Mouse (Mus musculus) cerebellum, adult 11 months (tissue): ENCODE measurements at regions not wholly inside any gene's neighbourhood (a gene's known extent, or its start where the extent isn't known, plus 50 kb on each side); places are given as distances from the start of the nearest gene placed in this dataset.
"Not testable (repeated sequence)": the region's sequence is repeated elsewhere in the genome, so short reads cannot be mapped to it uniquely, and the experiment has no call there.

Experiments used
- DNase-seq: peaks from one replicate; pipeline ENCODE4 v3.0.0; 2022

DNA sequence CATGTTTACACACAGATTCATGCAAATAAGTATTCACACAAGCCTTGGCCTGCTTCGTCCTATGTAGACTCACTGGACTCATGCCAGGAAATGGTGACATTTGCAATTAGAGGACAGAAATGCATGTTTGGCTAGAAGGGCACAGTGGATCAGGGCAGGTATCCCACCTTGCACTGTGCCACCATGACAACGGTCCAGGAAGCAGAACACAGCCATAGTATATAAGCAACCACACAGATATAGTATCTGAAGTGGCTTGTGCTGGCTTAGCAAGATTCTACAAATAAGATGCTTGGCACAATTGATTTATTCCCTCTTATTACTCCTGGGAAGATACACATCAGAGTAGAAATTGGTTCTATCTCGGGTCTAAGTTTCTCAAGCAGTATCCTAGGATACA lies 218.0 kb downstream of the Unc5cl start:
- no peak for DNase-seq

DNA sequence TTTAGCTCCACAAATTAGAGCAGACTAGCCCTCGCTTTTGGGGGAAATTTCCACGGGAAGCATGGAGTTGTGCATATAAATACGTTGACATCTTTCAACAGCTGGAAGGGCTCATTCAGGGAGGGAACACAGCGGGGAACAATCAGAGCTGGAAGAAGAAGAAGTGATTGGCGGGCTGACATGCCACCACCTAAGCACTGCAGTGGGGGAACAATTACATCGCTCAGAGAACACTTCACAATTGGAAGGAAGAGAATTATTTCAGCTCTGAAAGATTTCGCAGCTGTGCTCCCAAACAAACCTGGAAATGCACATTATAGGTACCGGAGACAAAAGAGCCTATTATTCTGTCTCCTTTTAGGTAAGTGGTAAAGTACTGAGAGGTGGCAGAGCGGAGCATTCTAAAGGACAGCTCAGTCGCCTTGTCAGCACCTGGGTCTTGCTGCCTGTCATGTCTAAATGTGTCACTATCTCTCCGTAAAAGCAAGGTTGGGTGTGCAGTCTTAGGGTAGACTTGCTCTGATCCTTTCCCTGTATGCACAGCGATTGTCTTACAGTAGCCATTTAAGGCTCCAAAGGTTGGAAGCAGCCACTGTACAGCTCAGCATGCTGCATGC lies 223.6 kb downstream of the Unc5cl start:
- no peak for DNase-seq

DNA sequence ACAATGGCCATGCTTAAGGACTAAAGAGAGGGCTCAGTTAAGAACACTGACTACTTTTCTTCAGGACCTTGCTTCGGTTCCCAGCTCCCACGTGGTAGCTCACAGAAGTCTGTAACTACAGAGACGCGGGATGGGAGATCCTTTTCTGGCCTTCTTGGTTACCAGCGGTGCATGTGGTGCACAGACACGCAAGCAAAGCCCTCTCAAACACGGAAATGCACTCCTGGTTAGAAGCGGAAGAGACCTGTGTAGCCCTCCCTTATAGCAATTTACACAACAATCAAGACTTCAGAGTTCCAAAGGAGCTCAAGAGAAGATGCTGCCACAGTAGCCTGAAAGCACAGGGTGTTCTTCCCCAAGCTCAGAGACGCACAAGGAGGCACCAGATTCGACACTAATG lies 225.6 kb downstream of the Unc5cl start:
- no peak for DNase-seq

DNA sequence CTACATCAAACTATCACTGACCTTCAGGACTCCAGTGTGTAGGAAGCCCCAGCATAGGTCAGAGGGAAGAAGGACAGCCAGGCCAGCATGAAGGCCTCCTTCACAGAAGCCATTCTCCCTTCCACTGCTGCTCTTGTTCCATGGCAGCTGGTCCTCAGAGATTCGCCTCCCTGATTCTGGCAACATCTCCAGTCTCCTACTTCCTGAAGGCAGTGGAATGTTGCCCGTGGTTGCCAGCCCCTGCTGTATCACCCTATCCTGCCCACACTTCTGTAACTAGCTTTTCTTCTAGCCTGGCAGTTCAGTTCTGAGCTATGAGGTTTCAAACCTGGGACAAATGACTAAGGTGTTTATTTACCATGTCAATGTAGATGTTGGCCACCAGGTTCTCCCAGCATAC lies 234.2 kb downstream of the Unc5cl start:
- no peak for DNase-seq

DNA sequence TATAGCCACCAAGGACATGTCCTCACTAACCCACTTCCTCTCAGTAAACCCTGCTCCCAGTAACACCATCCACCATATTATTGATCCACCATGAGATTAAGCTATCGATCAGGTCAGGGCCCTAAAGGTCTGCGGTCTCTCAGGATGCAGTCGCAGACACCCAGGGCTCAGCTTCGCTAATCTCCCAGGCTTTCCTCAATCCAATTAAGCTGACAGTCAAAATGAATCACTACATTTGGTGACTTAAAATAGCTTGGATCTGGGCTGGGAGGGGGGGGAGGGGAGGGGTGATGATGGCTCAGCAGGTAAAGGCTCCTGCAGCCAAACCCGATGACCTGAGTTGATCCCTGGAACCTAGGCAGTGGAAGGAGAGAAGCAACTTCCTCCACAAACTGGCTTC lies 233.7 kb upstream of the Lrfn2 start:
- no peak for DNase-seq

DNA sequence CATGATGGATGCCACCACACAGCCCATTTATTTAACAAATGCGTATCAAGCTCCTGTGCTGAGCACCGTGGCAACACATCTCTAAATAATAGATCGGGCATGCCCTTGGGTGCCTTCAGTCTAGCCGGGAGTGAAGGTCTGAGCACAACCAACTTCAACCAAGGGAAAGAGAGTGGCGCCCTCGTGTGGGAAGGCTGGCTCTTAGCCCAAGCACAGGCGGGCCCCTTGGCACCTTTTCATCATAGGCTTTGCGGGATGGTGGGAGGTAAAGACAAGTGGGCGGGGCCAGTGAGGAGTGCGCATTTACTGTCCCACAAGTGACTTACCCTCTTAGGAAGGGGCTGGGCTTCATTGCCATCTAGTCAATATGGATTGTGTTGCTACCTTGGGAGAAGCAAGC lies 231.6 kb upstream of the Lrfn2 start:
- DNase-seq: no peak

DNA sequence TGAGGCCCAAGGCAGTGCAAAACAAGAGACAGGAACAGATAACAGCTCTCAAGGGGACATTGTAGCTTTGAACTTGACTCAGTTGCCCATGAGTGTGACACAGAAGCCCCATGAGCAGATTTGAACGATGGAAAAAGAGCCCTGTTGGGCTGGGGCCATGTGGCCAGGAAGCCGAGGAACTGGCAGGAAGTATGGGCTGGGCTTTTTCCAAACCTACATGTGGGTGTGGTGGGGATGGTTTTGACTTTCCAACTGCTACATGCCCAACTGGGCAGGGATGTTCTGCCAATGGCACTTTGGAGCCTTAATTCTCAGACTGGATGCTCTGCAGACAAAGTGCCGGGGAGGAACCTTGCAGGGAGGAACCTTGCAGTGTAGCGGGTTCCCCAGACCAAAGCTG lies 211.7 kb upstream of the Lrfn2 start:
- no peak for DNase-seq

DNA sequence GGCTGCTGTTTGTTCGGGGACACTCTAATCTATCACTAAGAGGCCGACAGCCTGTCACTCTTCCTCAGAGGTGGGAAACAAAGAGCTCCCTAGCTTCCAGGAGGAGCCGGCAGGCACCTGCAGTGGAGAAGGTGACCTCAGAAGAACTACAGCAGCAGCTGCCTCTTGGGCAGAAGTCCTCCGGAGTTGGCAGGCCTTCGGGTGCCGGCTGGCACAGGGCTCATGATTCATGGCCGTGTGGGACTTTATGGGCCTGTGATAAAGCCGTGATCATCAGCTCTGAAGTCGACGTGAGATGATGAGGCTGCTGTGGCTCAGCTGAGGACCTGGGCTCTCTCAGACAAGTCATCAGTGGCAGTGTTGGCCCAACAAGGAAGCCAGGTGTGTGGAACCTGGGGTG lies 208.9 kb upstream of the Lrfn2 start:
- DNase-seq: no peak

DNA sequence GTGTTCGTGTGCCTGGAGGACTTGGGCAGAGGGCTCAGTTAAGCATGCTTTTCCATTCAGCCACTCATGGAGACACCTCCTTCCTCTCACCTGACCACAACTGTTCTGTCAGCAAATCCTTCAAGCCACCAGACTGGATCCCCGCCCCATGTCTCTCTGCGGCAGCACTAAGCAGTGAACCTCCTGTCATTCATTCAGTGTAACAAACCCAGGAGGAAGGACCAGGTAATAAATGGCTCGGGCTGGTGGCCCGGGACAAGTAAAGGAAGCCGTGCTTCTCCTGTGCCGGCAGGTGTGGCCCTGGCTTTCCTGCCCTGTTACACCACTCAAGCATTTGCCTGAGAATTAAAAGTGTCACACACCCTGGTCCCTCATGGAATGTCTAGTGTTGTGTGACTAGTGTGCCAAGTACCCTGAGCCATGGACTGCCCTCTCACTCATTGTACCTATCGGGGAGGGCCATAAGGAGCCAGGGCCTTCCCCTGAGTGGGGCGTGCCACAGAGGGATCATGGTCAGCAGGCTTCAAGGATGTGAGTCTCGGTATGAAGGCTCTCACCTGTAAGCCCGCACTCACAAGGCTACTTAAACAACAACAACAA lies 207.6 kb upstream of the Lrfn2 start:
- no peak for DNase-seq

DNA sequence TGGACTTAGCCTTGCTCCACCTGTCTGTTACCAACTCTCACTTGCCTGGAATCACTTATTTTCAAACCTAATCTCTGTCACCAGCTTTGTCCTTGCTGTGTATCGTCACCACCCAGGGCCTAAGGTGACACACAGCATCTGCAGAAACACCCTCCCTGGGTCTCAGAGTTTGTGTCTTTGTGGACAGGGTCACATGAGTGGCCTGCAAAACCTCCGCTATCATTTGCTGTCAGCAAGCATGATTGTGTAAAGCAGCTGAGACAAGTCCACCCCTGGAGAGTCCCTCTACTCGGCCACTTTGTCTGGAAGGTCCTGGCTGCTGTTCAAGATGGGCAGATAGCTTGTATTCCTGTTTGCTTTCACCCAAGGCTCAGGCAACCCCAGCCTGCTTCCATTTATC lies 205.7 kb upstream of the Lrfn2 start:
- DNase-seq: no peak

DNA sequence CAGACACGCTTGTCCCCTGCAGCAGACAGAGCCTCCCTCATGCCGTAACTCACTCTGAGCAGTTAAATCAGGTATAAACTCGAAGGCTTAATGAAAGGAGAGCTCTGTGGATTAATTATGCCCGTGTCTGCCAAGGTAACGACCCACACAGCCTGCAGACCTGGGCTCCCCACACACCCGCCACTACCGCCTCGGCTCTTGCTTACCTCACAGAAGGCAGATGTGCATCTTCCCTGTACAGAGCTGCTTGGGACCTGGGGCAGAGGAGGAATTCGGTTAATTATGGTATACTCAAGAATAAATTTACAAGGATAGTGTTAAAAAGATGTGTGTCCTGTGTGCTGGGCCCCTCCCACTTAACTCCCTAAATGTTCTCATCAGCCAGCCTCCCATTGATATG lies 198.4 kb upstream of the Lrfn2 start:
- no peak for DNase-seq

DNA sequence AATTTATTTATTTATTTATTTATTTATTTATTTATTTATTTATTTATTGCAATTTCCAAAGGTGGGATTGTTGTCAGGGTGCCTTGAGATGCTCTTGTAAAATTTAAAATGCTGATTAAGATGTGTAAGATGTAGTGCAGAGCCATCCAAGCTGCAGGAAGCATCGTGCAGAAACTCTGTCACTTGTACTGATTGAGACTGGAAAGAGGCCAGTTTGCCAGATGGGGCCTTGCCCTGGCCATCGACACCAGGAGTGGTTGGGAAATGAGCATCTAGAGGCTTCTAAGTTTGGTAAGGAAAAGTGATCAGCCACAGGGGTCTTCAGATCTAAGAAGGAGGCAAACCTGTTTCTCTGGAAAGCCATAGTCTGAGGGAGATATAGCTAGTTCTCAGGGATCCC lies 195.0 kb upstream of the Lrfn2 start:
- DNase-seq: not testable (repeated sequence)

DNA sequence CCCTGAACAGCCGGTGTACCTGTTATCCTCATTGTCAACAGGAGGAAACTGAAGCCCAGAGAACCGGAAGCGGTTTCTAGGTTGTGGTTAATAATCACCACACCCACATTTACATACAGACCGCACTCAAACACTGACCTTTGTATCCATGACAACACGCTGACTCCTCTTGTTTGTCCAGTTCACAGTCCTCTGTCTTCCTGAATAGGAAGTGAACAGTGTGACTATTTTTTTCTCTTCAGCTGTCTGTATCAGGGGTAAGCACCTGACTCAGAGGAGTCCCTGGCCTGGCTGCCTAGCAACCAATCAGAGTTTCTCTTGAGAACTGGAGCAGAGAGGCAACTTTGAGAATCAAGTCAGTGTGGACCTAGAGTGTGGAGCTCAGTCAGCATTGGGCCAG lies 193.5 kb upstream of the Lrfn2 start:
- no peak for DNase-seq

DNA sequence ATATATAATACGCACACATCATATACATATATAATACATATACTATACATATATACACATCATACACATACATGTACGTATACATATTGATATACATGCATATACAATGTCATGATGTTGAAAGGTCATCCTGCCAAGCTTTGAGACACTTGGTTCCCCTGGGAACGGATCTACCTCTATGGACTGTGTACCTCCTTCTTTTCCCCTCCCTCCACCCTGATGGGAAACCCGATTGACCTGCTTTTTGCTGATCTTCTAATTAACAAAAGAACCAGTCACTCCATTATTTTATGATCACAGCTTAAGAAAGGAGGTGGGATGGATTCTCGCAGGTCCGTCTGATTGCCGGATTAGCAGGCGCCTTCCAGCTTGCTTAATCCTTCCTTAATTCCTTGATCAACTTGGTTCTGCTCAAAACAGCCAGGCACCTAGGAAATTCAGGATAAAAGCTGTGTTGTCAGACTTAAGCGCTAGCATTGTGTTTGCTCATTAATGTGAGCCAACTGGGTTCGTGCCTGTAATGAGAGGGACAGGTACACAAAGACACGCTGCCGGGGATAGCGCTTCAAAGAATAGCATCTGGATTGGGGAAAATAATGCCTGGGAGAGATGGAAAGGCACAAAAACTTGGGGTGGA lies 189.3 kb upstream of the Lrfn2 start:
- no peak for DNase-seq

DNA sequence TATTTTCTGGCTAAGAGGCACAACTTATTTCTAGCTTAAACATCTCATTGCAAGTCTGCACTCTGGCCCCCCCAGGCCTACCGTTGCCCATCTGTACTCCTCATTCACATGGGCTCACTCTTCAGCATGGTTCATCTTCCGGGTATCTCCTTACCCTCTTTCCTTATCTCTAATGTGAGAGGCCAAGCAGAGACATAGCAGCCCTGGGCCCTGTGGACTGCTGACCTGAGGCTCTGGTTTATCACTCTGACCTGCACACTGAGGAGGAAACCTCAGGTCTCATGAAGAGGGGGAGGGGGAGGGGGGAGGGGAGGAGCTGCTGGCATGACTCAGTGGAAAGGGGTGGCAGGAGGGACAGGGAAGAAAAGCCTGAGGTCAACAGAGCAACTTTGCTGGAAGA lies 162.1 kb upstream of the Lrfn2 start:
- DNase-seq: no peak

DNA sequence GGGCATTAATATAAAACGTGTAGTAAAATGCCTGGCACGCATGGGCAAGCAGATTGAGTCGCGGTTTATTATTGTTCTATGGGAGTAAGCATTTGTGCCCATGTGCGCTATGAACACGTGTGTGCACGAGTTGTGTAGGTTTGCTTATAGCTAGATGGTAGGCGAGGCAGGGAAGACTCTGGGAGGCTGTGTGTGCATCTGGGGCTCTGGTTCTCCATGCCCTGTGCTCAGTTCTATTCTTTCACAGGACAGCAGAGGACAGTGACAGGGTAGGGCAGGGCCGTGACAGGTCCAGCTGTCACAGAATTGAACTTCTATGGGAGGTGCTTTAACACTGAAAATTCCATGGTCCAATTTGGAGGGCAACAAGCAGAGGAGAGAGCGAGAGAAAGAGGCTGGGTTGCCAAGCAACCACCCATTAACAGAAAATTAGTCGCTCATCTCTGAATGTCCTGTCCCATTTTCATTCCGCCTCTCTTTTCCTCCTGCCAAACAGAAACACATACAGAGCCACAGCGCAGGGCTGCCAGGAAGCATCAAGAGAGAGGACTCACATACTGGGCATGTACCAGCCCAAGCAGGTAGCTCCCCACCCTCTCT lies 160.4 kb upstream of the Lrfn2 start:
- no peak for DNase-seq

DNA sequence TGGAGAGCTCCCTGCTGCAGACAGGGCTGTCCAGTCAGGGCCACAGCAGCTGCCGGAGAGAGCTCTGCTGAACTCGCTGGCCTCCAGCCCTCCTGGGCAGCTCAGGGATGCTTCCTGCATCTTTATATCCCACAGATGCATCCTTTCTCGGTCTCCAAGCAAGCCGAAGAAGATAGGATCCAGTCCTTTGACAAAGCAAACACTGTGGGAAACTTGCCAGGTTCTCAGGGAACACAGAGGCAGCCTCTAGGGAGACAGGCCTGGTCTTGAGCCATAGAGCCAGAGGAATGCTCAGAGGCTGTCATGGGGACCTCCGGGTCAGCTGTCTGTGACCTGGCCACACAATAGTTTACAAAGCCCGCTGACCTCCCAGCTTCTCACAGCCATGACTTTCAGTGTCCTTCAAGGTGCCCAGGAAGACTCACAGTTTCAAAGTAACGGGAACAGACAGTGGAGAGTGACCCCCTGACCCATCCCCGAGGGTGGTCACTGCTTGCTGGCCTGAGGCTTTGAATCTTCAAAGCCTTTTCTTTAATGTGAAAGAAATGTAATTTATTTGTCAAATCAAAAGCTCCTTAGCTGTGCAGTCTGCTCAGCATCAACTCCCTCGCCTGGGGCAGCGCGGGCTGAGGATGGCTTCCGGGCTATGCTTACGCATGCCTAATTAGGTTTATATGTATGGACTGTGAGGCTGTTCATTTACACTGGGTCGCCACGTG lies 157.8 kb upstream of the Lrfn2 start:
- no peak for DNase-seq

DNA sequence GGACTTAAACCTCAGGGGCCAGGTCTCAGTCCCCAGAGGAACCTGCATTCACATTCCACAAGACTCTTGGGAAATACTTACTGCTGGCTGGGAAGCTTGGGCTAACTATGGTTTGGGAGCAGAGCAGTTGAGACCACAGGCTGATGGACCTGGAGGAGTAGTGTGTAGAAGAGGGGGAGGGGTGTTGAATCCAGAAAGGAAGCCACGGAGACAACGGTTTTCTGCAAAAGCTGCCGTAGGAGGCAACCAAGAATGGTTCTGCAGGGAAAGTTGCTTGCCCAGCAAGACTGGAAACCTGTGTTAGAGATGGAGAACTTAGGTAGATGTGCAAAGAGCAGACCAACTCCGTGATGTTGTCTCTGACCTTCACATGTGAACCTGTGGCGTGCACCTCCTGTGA lies 156.7 kb upstream of the Lrfn2 start:
- no peak for DNase-seq

DNA sequence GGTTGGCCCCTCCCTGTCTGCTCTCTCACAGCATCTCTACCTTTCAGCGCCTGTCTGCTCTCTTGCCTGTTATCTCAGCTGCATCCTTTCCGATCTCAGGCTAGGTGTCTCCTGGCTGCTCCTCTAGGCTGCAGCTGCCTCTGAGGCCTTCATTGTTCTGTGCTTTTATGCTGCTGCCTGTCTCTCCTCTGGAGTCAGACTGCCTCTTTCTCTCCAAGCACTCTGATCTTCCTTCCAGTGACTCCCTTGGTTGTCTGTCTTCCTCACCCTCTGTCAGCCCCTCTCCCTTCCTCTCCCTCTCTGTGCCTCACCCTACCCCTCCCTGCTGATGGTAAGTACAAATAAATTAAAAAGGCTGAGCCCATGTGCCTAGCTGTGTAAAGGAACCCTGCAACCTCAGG lies 155.7 kb upstream of the Lrfn2 start:
- DNase-seq: no peak

DNA sequence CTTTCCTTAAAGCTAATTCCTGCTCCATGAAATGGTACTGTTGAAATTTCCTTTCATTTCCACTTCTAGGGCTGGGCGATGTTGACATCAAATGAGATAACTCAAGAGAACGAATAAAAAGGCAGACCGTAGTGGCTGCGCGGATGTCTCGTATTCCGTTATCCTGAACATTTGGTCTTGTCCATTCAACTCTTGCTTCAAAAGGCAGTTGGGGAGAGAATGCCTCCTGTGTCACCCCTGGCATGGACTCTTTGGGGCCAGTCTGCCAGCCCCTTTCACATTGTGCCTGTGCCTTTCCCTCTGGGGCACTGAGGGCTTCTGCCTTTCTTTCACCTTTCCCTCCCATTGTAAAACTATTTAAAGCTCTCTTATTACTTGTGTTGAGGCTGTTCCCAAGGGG lies 152.0 kb upstream of the Lrfn2 start:
- no peak for DNase-seq

DNA sequence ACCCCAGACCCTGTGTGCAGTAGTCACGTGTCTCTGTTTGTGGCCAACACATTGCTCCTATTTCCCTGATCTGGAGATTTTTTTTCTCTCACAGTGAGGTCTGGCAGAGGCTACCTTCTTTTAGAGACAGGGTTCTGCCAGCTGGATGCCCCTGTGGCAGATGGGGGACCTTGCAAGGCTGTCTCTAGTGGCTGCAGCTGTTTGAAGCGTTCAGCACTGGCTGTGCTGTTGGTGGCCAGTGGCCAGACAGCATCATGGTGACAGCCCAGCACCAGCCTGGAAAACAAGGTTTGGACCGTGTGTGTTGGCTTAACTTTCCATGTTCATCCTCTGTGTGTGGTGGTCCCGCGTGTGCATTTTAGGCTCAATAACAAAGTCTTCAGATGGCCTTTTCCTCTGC lies 147.8 kb upstream of the Lrfn2 start:
- DNase-seq: no peak

DNA sequence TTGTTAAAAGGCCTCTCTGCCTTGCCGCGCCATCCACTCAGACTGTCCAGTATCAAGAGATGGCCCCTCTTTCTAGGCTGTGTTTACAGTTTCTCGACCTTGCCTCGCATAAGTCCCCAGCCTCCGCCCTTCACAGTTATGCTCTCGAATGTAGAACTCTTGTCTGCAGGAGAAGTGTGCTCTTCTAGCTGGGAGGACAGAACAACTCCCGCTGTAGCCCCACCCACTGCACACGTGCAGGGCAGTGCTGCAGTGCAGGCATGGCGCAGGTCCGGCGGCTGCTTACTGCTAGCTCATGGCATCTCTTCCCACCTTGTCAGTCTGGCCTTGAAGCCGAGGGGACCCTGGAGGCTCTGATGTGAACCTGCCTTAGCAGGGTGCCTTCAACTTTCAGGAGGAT lies 145.7 kb upstream of the Lrfn2 start:
- DNase-seq: no peak

DNA sequence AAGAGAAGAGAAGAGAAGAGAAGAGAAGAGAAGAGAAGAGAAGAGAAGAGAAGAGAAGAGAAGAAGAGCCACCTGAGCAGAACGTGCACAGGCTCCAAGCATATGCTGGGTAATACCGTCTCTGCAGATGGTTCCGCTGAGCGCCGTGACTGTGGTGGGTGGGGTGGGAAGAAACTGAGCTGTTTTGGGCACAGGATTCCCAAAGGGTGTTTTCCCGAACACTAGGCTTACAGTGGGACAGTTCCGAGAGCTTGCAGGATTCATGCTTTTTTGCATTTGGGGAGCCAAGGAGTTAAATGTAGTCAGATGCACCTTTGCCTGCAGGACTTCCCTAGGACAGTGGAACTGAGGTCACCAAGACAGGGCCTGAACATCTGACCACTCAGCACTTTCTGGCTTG lies 142.3 kb upstream of the Lrfn2 start:
- DNase-seq: no peak

DNA sequence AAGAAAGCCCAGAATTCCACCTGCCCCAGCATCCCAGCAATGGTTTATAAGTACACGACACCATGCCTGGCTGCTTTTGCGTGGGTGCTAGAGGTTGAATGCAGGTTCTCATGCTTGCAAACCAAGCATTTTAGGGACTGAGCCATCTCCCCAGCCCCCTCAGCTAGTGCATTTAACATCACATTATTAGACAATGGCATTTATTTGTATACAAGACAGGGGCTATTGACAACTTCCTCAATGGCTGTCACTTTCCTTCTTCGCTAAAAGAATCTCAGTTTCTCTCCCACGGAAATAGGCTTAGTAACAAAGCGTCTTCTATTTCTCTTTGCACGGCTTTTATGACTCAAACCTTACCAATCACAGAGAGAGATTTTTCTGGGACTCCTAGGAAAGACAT lies 141.7 kb upstream of the Lrfn2 start:
- DNase-seq: no peak
